Mouse (Mus musculus): ENCODE results near the gene Gale. TPM values are rescaled to one million over a fixed set of nuclear protein-coding genes. Genes with fewer than 3 reads are reported as not detected.
"Not testable (repeated sequence)": the region's sequence is repeated elsewhere in the genome, so short reads cannot be mapped to it uniquely, and the experiment has no call there.

Gale gene
- total RNA-seq, 2 experiments from 2014 or later = 22.0 to 22.9 TPM

- intact Hi-C loops (cut with DNase I) = loop anchor here (10.0 kb wide), 1 partner anchor 432 kb away; the partner anchor contains the start of genes Nipal3 and Stpg1
Observed at GRCm38 (mm10) chr4:135926861-135927260, 36.7 kb upstream of the Gale start.

GRCm38 (mm10) chr4:135928376-135928775, 35.2 kb upstream of the Gale start:
- no peak overlapping the region for H3K4me3 ChIP-seq
- no peak for DNase-seq (ENCODE audit: extremely low spot score in 1 of 2, low spot score in 2 of 2)
- intact Hi-C loops (cut with DNase I) = loop anchor here (10.0 kb wide), 1 partner anchor 434 kb away; the partner anchor contains the start of genes Nipal3 and Stpg1
- TF ChIP-seq CTCF (IDR thresholded peaks at IDR 0.05) = no peak
- H3K27ac ChIP-seq = no peak overlapping the region

More at GRCm38 (mm10) chr4:135926861-135927260, 36.7 kb upstream of the Gale start:
- H3K27ac ChIP-seq = no peak overlapping the region
- H3K4me3 ChIP-seq = no peak overlapping the region
- no peak for DNase-seq (ENCODE audit: extremely low spot score in 1 of 2, low spot score in 2 of 2)
- no peak for TF ChIP-seq CTCF (IDR thresholded peaks at IDR 0.05)

- H3K27ac ChIP-seq = no peak overlapping the region
- H3K4me3 ChIP-seq = no peak overlapping the region
- DNase-seq (ENCODE audit: extremely low spot score in 1 of 2, low spot score in 2 of 2) = no peak
- intact Hi-C loops (cut with DNase I) = loop anchor here (10.0 kb wide), 1 partner anchor 435 kb away; the partner anchor contains the start of genes Nipal3 and Stpg1
- no peak for TF ChIP-seq CTCF (IDR thresholded peaks at IDR 0.05)
Observed at GRCm38 (mm10) chr4:135929405-135929804, 34.1 kb upstream of the Gale start.

- DNase-seq (ENCODE audit: extremely low spot score in 1 of 2, low spot score in 2 of 2) = no peak
- Histone ChIP-seq H3K27ac (no peak overlapping the region), H3K4me3 (no peak overlapping the region)
- intact Hi-C loops (cut with DNase I) = loop anchor here (5.0 to 10.0 kb wide), 2 partner anchors 38 to 435 kb away; partner anchors contain the start of genes Nipal3 and Stpg1
- no peak for TF ChIP-seq CTCF (IDR thresholded peaks at IDR 0.05)
Observed at GRCm38 (mm10) chr4:135929828-135930227, 33.7 kb upstream of the Gale start.

- H3K27ac ChIP-seq = no peak overlapping the region
- no peak overlapping the region for H3K4me3 ChIP-seq
- intact Hi-C loops (cut with DNase I) = loop anchor here (5.0 kb wide), 1 partner anchor 38 kb away; no protein-coding TSS in a partner anchor
- TF ChIP-seq CTCF (IDR thresholded peaks at IDR 0.05) = no peak
- no peak for DNase-seq (ENCODE audit: extremely low spot score in 1 of 2, low spot score in 2 of 2)
Observed at GRCm38 (mm10) chr4:135930239-135930638, 33.3 kb upstream of the Gale start.

GRCm38 (mm10) chr4:135931832-135932231, 31.7 kb upstream of the Gale start:
- DNase-seq (ENCODE audit: extremely low spot score in 1 of 2, low spot score in 2 of 2) = no peak
- H3K4me3 ChIP-seq = no peak overlapping the region
- intact Hi-C loops (cut with DNase I) = loop anchor here (5.0 kb wide), 1 partner anchor 40 kb away; no protein-coding TSS in a partner anchor
- TF ChIP-seq CTCF (IDR thresholded peaks at IDR 0.05) = peak; percentile 63
- H3K27ac ChIP-seq = no peak overlapping the region

- H3K4me3 ChIP-seq = no peak overlapping the region
- no peak for TF ChIP-seq CTCF (IDR thresholded peaks at IDR 0.05)
- H3K27ac ChIP-seq = no peak overlapping the region
- intact Hi-C loops (cut with DNase I) = loop anchor here (5.0 kb wide), 1 partner anchor 43 kb away; no protein-coding TSS in a partner anchor
- no peak for DNase-seq (ENCODE audit: extremely low spot score in 1 of 2, low spot score in 2 of 2)
Observed at GRCm38 (mm10) chr4:135934708-135935500, 28.6 kb upstream of the Gale start.

- H3K27ac ChIP-seq = no peak overlapping the region
- no peak for DNase-seq (ENCODE audit: extremely low spot score in 1 of 2, low spot score in 2 of 2)
- H3K4me3 ChIP-seq = no peak overlapping the region
- intact Hi-C loops (cut with DNase I) = no loop called here
- no peak for TF ChIP-seq CTCF (IDR thresholded peaks at IDR 0.05)
Observed at GRCm38 (mm10) chr4:135935502-135935901, 28.0 kb upstream of the Gale start.

GRCm38 (mm10) chr4:135938858-135939257, 24.7 kb upstream of the Gale start:
- TF ChIP-seq CTCF (IDR thresholded peaks at IDR 0.05) = no peak
- intact Hi-C loops (cut with DNase I) = no loop called here
- H3K4me3 ChIP-seq = no peak overlapping the region

GRCm38 (mm10) chr4:135941026-135941425, 22.5 kb upstream of the Gale start:
- H3K27ac ChIP-seq; DNase-seq (ENCODE audit: extremely low spot score in 1 of 2, low spot score in 2 of 2); intact Hi-C loops (cut with DNase I); H3K4me3 ChIP-seq: not testable (repeated sequence)
- peak; percentile 43 for TF ChIP-seq CTCF (IDR thresholded peaks at IDR 0.05)

More at GRCm38 (mm10) chr4:135938858-135939257, 24.7 kb upstream of the Gale start:
- DNase-seq (ENCODE audit: extremely low spot score in 1 of 2, low spot score in 2 of 2) = no peak
- H3K27ac ChIP-seq = no peak overlapping the region

GRCm38 (mm10) chr4:135942193-135942592, 21.3 kb upstream of the Gale start:
- no peak for TF ChIP-seq CTCF (IDR thresholded peaks at IDR 0.05)
- H3K4me3 ChIP-seq = no peak overlapping the region
- intact Hi-C loops (cut with DNase I) = no loop called here
- no peak for DNase-seq (ENCODE audit: extremely low spot score in 1 of 2, low spot score in 2 of 2)
- H3K27ac ChIP-seq = no peak overlapping the region

- Histone ChIP-seq H3K4me3 (no peak overlapping the region), H3K27ac (no peak overlapping the region)
- DNase-seq (ENCODE audit: extremely low spot score in 1 of 2, low spot score in 2 of 2) = no peak
- TF ChIP-seq CTCF (IDR thresholded peaks at IDR 0.05) = no peak
- intact Hi-C loops (cut with DNase I) = no loop called here
Observed at GRCm38 (mm10) chr4:135943389-135943788, 20.1 kb upstream of the Gale start.
